16 mouse cellular contexts compared by ENCODE assay signal in genomic region chr4:64043893-64044292, GRCm38 (mm10). TPM values are rescaled to one million over a fixed set of nuclear protein-coding genes. Genes with fewer than 3 reads are reported as not detected.
A peak's percentile ranks its signal among the peaks of the same experiment; 100 is the strongest.
DNase-seq lines count a peak whose midpoint lies in the region; ATAC-seq and TF ChIP-seq lines count a peak whose summit lies in the region.
"Had no signal": no experiment of that assay in that cellular context is flagged by ENCODE, and none has a peak within 500 bp of the region (broad histone marks: within the 10 kb centered on the region; RNA-seq: fewer than 3 reads in every experiment).

No protein-coding gene starts in this region.

- H3K9ac ChIP-seq in hindbrain, embryonic 15.5 days, result peak overlapping the region; percentile 8; the same call in 1 of the 2 replicates
- H3K9ac ChIP-seq in hindbrain, embryonic 11.5 days (ENCODE audit: low read depth, low read length), result no peak overlapping the region
- no peak overlapping the region for H3K9ac ChIP-seq in lung, embryonic 14.5 days
- no peak overlapping the region for H3K9ac ChIP-seq in embryonic facial prominence, embryonic 15.5 days
- H3K9ac ChIP-seq in limb, embryonic 14.5 days (ENCODE audit: low read depth, low read length, severe bottlenecking), result no peak overlapping the region
- H3K9ac ChIP-seq: liver, embryonic 14.5 days; stomach, embryonic 15.5 days had no signal

- peaks cover 13% of the 10 kb centered on the region for H3K4me1 ChIP-seq in hindbrain, embryonic 15.5 days (replicated peaks)
- H3K4me1 ChIP-seq in hindbrain, embryonic 11.5 days (replicated peaks; ENCODE audit: control insufficient read depth, insufficient read depth, low read length), result no peaks in the 10 kb centered on the region
- no peaks in the 10 kb centered on the region for H3K4me1 ChIP-seq in lung, embryonic 14.5 days (ENCODE audit: insufficient read depth)
- peaks cover 45% of the 10 kb centered on the region for H3K4me1 ChIP-seq in embryonic facial prominence, embryonic 15.5 days
- peaks cover 32% of the 10 kb centered on the region for H3K4me1 ChIP-seq in limb, embryonic 14.5 days (ENCODE audit: control insufficient read depth, insufficient read depth, low read length)
- H3K4me1 ChIP-seq: stomach, embryonic 15.5 days had no signal

- DNase-seq in hindbrain, embryonic 11.5 days (ENCODE audit: low spot score), result no peak
- DNase-seq in lung, embryonic 14.5 days, result no peak
- DNase-seq in lung, postnatal 36 days, result no peak
- DNase-seq in limb, embryonic 14.5 days (ENCODE audit: low spot score), result no peak
- no peak for DNase-seq in cerebellum, adult 11 months
- DNase-seq: adrenal gland, adult 2 months; cerebellum, adult 11-12 months; cerebellum, postnatal 36 days; kidney, postnatal 10 days; spleen, adult 18-20 months had no signal

- H3K27me3 ChIP-seq in hindbrain, embryonic 15.5 days, result peaks cover 11% of the 10 kb centered on the region
- peaks cover 7% of the 10 kb centered on the region; the same call in 1 of the 2 replicates for H3K27me3 ChIP-seq in hindbrain, embryonic 11.5 days (ENCODE audit: control insufficient read depth, insufficient read depth, low read length)
- 0 out of 2 replicates have a peak, but pooled peaks cover 5% of the 10 kb centered on the region for H3K27me3 ChIP-seq in lung, embryonic 14.5 days (ENCODE audit: insufficient read depth, low read length)
- no peaks in the 10 kb centered on the region for H3K27me3 ChIP-seq in embryonic facial prominence, embryonic 15.5 days
- no peaks in the 10 kb centered on the region for H3K27me3 ChIP-seq in limb, embryonic 14.5 days (ENCODE audit: control insufficient read depth, insufficient read depth, low read length)
- H3K27me3 ChIP-seq: stomach, embryonic 15.5 days had no signal

- no peaks in the 10 kb centered on the region for H3K36me3 ChIP-seq in hindbrain, embryonic 15.5 days
- no peaks in the 10 kb centered on the region for H3K36me3 ChIP-seq in hindbrain, embryonic 11.5 days (ENCODE audit: control insufficient read depth, insufficient read depth, low read length)
- H3K36me3 ChIP-seq in lung, embryonic 14.5 days (ENCODE audit: insufficient read depth), result no peaks in the 10 kb centered on the region
- no peaks in the 10 kb centered on the region for H3K36me3 ChIP-seq in embryonic facial prominence, embryonic 15.5 days
- H3K36me3 ChIP-seq in limb, embryonic 14.5 days (ENCODE audit: control insufficient read depth, insufficient read depth, low read length), result peaks cover 3% of the 10 kb centered on the region; the same call in 1 of the 2 replicates
- H3K36me3 ChIP-seq: stomach, embryonic 15.5 days had no signal

- ATAC-seq in hindbrain, embryonic 15.5 days (ENCODE audit: low FRiP score, low read depth), result no peak
- no peak for ATAC-seq in hindbrain, embryonic 11.5 days (ENCODE audit: low FRiP score)
- no peak for ATAC-seq in lung, embryonic 14.5 days (ENCODE audit: insufficient read depth)
- ATAC-seq in embryonic facial prominence, embryonic 15.5 days (ENCODE audit: insufficient number of reproducible peaks, low FRiP score, low TSS enrichment, low read depth), result no peak
- ATAC-seq in limb, embryonic 14.5 days (ENCODE audit: low FRiP score, low read depth), result no peak
- ATAC-seq: CD4-positive, CD25-positive, alpha-beta regulatory T cell, adult 4 months had no signal

- no peak for TF ChIP-seq CTCF in lung, embryonic 14.5 days (IDR thresholded peaks at IDR 0.05; ENCODE audit: low read depth)

- H3K4me3 ChIP-seq in hindbrain, embryonic 15.5 days, result peak overlapping the region; percentile 39
- H3K4me3 ChIP-seq in hindbrain, embryonic 11.5 days (ENCODE audit: low read depth, low read length), result no peak overlapping the region
- no peak overlapping the region for H3K4me3 ChIP-seq in lung, embryonic 14.5 days (ENCODE audit: low read depth, low read length)
- peak overlapping the region; percentile 44 for H3K4me3 ChIP-seq in embryonic facial prominence, embryonic 15.5 days (replicated peaks)
- H3K4me3 ChIP-seq in limb, embryonic 14.5 days (replicated peaks; ENCODE audit: low read length), result no peak overlapping the region
- H3K4me3 ChIP-seq: stomach, embryonic 15.5 days had no signal

- TF ChIP-seq POLR2A in limb, embryonic 14.5 days (IDR thresholded peaks at IDR 0.05; ENCODE audit: borderline replicate concordance, extremely low read depth, insufficient read depth, insufficient read length), result no peak

- H3K4me2 ChIP-seq in hindbrain, embryonic 15.5 days, result peak overlapping the region; percentile 60
- H3K4me2 ChIP-seq in hindbrain, embryonic 11.5 days (replicated peaks; ENCODE audit: low read depth, low read length), result no peak overlapping the region
- peak overlapping the region; percentile 18; the same call in 1 of the 2 replicates for H3K4me2 ChIP-seq in lung, embryonic 14.5 days
- peak overlapping the region; percentile 58 for H3K4me2 ChIP-seq in embryonic facial prominence, embryonic 15.5 days (replicated peaks)
- peak overlapping the region; percentile 69 for H3K4me2 ChIP-seq in limb, embryonic 14.5 days (replicated peaks; ENCODE audit: low read depth, low read length, severe bottlenecking)
- H3K4me2 ChIP-seq: stomach, embryonic 15.5 days had no signal

- H3K9me3 ChIP-seq in hindbrain, embryonic 15.5 days, result no peaks in the 10 kb centered on the region
- H3K9me3 ChIP-seq in hindbrain, embryonic 11.5 days (ENCODE audit: control insufficient read depth, low read length), result no peaks in the 10 kb centered on the region
- no peaks in the 10 kb centered on the region for H3K9me3 ChIP-seq in lung, embryonic 14.5 days (ENCODE audit: low read depth, low read length)
- H3K9me3 ChIP-seq in embryonic facial prominence, embryonic 15.5 days (replicated peaks), result no peaks in the 10 kb centered on the region
- no peaks in the 10 kb centered on the region for H3K9me3 ChIP-seq in limb, embryonic 14.5 days (ENCODE audit: control insufficient read depth, low read length)
- H3K9me3 ChIP-seq: stomach, embryonic 15.5 days had no signal

- H3K27ac ChIP-seq in hindbrain, embryonic 15.5 days (replicated peaks), result no peak overlapping the region; the same call in 1 of the 2 replicates
- H3K27ac ChIP-seq in hindbrain, embryonic 11.5 days (ENCODE audit: low read depth, low read length), result no peak overlapping the region
- H3K27ac ChIP-seq in lung, embryonic 14.5 days (ENCODE audit: low read depth), result no peak overlapping the region
- H3K27ac ChIP-seq in embryonic facial prominence, embryonic 15.5 days (replicated peaks), result 0 out of 2 replicates have a peak overlapping the region, but pooled peaks have one; percentile 34
- no peak overlapping the region for H3K27ac ChIP-seq in limb, embryonic 14.5 days (replicated peaks; ENCODE audit: low read depth, low read length)
- H3K27ac ChIP-seq: liver, embryonic 14.5 days; macrophage; stomach, embryonic 15.5 days had no signal

- 84% methylated on average over 4 of the region's 4 CpGs for WGBS in hindbrain, embryonic 15.5 days
- WGBS in hindbrain, embryonic 11.5 days, result 83% methylated on average over 4 of the region's 4 CpGs
- WGBS in lung, embryonic 14.5 days, result 64% methylated on average over 4 of the region's 4 CpGs
- 43% methylated on average over 4 of the region's 4 CpGs for WGBS in embryonic facial prominence, embryonic 15.5 days
- 50% methylated on average over 4 of the region's 4 CpGs for WGBS in limb, embryonic 14.5 days

RNA-seq across cellular contexts. Expression of gene Tnc, which starts 2.9 kb away (rescaled TPM):
- 63.3 and 69.6 TPM in 2 replicates for polyA plus RNA-seq in hindbrain, embryonic 15.5 days (2015; fragmentation: Nextera tagmentation; extraction: Ambion mirVana)
- polyA plus RNA-seq in hindbrain, embryonic 11.5 days (2014; fragmentation: Nextera tagmentation; extraction: Ambion mirVana), result 4.3 and 4.5 TPM in 2 replicates
- polyA plus RNA-seq in lung, embryonic 14.5 days (2014; fragmentation: Nextera tagmentation; extraction: Ambion mirVana), result 35.5 and 36.4 TPM in 2 replicates
- 59.9 and 63.5 TPM in 2 replicates for polyA plus RNA-seq in embryonic facial prominence, embryonic 15.5 days (2015; fragmentation: Nextera tagmentation; extraction: Ambion mirVana)
- 73.8 and 78.9 TPM in 2 replicates for polyA plus RNA-seq in limb, embryonic 14.5 days (2012; rRNA removed)
- 58.2 and 65.1 TPM in 2 replicates for polyA plus RNA-seq in limb, embryonic 14.5 days (2014; fragmentation: Nextera tagmentation; extraction: Ambion mirVana)

Comparison
In these comparisons a context has a peak if more than half of its experiments do, and no peak if none do; other contexts are left out.
1. H3K4me3 ChIP-seq: peak in hindbrain, embryonic 15.5 days (single experiment) and embryonic facial prominence, embryonic 15.5 days (single experiment); none in hindbrain, embryonic 11.5 days (single experiment), lung, embryonic 14.5 days (single experiment) and limb, embryonic 14.5 days (single experiment).